Mouse (Mus musculus): ENCODE results near the gene Sln. TPM values are rescaled to one million over a fixed set of nuclear protein-coding genes. Genes with fewer than 3 reads are reported as not detected.

Gene Sln
- polyA plus RNA-seq (2015; fragmentation: Nextera tagmentation; extraction: Ambion mirVana) = 26.3 and 48.9 TPM in 2 replicates

DNA sequence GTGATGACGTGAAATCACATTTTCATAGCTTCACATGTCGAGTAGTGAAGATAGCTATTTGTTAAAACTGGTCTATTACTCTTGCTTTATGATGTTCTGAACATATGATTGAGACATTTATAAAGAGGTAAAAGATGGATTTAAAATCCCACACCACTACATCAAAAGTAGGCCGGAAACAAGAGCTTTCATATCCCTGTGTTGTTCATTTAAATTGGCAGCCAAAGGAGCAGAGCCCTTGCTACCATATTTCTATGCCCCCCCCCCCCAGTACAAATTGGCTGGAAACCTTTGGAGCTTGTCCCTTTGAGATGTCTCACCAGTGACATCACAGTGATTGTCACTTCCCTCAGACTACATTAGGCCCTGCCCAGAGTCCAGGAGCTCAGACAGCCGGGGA is at the start of gene Sln:
TSS of gene Sln (plus strand) at position 301 of the 400 bp plus-strand sequence.
- 78% methylated on average over 4 of the region's 4 CpGs for WGBS
- no peaks in the 10 kb centered on the region for H3K9me3 ChIP-seq (ENCODE audit: control insufficient read depth, low read length)
- H3K9ac ChIP-seq (ENCODE audit: low read length) = no peak within 1 kb of the TSS
- no peak for ATAC-seq (ENCODE audit: low read depth)
- H3K27ac ChIP-seq (ENCODE audit: low read length) = no peak within 1 kb of the TSS
- H3K4me2 ChIP-seq (ENCODE audit: low read depth, low read length) = no peak within 1 kb of the TSS
- no peak within 1 kb of the TSS for H3K4me3 ChIP-seq (ENCODE audit: low read length)
- H3K4me1 ChIP-seq (replicated peaks; ENCODE audit: control insufficient read depth, insufficient read depth, low read length) = no peaks in the 10 kb centered on the region
- no peaks in the 10 kb centered on the region for H3K27me3 ChIP-seq (ENCODE audit: control insufficient read depth, insufficient read depth, low read depth, low read length)
- no peaks in the 10 kb centered on the region for H3K36me3 ChIP-seq (ENCODE audit: control insufficient read depth, insufficient read depth, low read length)

DNA sequence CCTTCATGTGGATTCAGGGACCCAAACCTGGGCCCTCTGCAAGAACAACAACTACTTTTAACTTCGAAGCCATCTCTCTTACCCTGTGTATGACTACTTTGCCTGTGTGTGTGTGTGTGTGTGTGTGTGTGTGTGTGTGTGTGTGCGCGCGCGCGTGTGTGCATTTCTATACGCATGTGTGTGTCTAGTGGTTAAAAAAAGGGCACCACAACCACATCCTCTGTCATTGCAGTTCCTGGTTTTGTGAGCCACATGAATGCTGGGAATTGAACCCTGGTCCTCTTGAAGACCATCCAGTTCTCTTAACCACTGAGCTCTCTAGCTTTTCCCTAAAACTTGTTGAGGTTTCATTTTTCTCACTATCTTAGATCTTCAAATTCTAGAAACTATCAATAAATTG is 47.0 kb upstream of the Sln start:
- Histone ChIP-seq H3K4me3 (ENCODE audit: low read length) (no peak overlapping the region), H3K9me3 (ENCODE audit: control insufficient read depth, low read length) (no peaks in the 10 kb centered on the region), H3K36me3 (ENCODE audit: control insufficient read depth, insufficient read depth, low read length) (no peaks in the 10 kb centered on the region), H3K27ac (ENCODE audit: low read length) (no peak overlapping the region), H3K4me1 (replicated peaks; ENCODE audit: control insufficient read depth, insufficient read depth, low read length) (no peaks in the 10 kb centered on the region), H3K4me2 (ENCODE audit: low read depth, low read length) (no peak overlapping the region), H3K9ac (ENCODE audit: low read length) (no peak overlapping the region), H3K27me3 (ENCODE audit: control insufficient read depth, insufficient read depth, low read depth, low read length) (no peaks in the 10 kb centered on the region)
- no peak for ATAC-seq (ENCODE audit: low read depth)
- WGBS = 94% methylated on average over 7 of the region's 7 CpGs

DNA sequence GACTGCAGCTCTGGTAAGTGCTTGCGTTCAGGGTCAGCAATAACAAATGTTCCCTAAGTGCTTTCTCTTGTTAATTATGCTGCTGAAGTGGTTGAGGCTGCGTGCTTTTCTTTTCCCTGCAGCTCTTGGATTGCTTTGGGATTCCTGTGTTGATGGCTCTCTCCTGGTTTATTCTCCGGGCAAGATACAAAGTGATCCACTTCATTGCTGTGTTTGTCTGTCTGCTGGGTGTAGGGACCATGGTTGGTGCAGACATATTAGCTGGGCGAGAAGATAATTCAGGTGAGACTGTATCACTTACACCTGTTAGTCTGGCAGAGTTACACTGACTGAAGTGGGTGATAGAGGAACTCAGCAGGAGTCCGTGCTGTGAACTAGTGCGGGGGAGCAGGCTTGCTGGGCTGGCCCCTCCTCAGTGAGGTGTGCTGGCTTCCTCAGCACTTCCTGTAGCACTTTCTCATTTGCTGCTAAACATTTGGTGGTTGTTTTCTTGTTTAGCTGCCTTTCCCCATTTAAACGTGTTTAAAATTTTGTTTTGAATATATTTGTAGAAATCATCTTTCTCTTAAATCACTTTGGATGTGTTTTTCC is 43.4 kb upstream of the Sln start:
- no peak overlapping the region for H3K9ac ChIP-seq (ENCODE audit: low read length)
- H3K4me1 ChIP-seq (replicated peaks; ENCODE audit: control insufficient read depth, insufficient read depth, low read length) = no peaks in the 10 kb centered on the region
- 13% methylated on average over 7 of the region's 7 CpGs for WGBS
- no peak for ATAC-seq (ENCODE audit: low read depth)
- no peaks in the 10 kb centered on the region for H3K36me3 ChIP-seq (ENCODE audit: control insufficient read depth, insufficient read depth, low read length)
- no peak overlapping the region for H3K4me2 ChIP-seq (ENCODE audit: low read depth, low read length)
- no peak overlapping the region for H3K4me3 ChIP-seq (ENCODE audit: low read length)
- no peaks in the 10 kb centered on the region for H3K27me3 ChIP-seq (ENCODE audit: control insufficient read depth, insufficient read depth, low read depth, low read length)
- no peak overlapping the region for H3K27ac ChIP-seq (ENCODE audit: low read length)
- H3K9me3 ChIP-seq (ENCODE audit: control insufficient read depth, low read length) = no peaks in the 10 kb centered on the region

DNA sequence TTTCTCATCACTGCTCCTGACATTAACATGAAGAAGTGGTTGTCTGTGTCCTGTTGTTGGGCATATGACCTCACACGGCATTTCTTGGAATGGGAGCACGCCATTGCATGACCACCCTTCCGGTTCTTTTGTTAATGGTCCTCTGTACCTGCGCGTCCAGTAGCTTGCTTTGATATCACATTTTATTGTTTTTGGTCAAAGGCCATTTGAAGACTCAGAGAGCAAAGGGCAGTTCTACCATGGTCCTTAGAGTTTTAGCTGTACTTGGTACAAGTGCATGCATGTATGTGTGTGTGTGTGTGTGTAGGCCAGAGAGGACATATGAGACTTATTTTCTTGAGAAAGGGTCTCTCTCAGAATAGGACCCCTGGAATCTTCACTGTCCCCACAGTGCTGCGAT is 36.5 kb upstream of the Sln start:
- H3K4me1 ChIP-seq (replicated peaks; ENCODE audit: control insufficient read depth, insufficient read depth, low read length) = no peaks in the 10 kb centered on the region
- H3K27ac ChIP-seq (ENCODE audit: low read length) = no peak overlapping the region
- H3K4me2 ChIP-seq (ENCODE audit: low read depth, low read length) = no peak overlapping the region
- no peaks in the 10 kb centered on the region for H3K36me3 ChIP-seq (ENCODE audit: control insufficient read depth, insufficient read depth, low read length)
- no peak overlapping the region for H3K9ac ChIP-seq (ENCODE audit: low read length)
- no peak for ATAC-seq (ENCODE audit: low read depth)
- WGBS = 92% methylated on average over 6 of the region's 6 CpGs
- H3K27me3 ChIP-seq (ENCODE audit: control insufficient read depth, insufficient read depth, low read depth, low read length) = no peaks in the 10 kb centered on the region
- H3K4me3 ChIP-seq (ENCODE audit: low read length) = no peak overlapping the region
- H3K9me3 ChIP-seq (ENCODE audit: control insufficient read depth, low read length) = no peaks in the 10 kb centered on the region

GRCm38 (mm10) chr9:53818760-53819159 is 31.2 kb upstream of the Sln start:
- no peaks in the 10 kb centered on the region for H3K27me3 ChIP-seq (ENCODE audit: control insufficient read depth, insufficient read depth, low read depth, low read length)
- H3K4me3 ChIP-seq (ENCODE audit: low read length) = no peak overlapping the region
- no peak for ATAC-seq (ENCODE audit: low read depth)
- H3K9me3 ChIP-seq (ENCODE audit: control insufficient read depth, low read length) = no peaks in the 10 kb centered on the region
- WGBS = 25% methylated on average over 4 of the region's 4 CpGs
- H3K9ac ChIP-seq (ENCODE audit: low read length) = no peak overlapping the region
- no peaks in the 10 kb centered on the region for H3K4me1 ChIP-seq (replicated peaks; ENCODE audit: control insufficient read depth, insufficient read depth, low read length)
- no peak overlapping the region for H3K27ac ChIP-seq (ENCODE audit: low read length)
- no peak overlapping the region for H3K4me2 ChIP-seq (ENCODE audit: low read depth, low read length)
- no peaks in the 10 kb centered on the region for H3K36me3 ChIP-seq (ENCODE audit: control insufficient read depth, insufficient read depth, low read length)

- Histone ChIP-seq H3K27ac (ENCODE audit: low read length) (no peak overlapping the region), H3K4me2 (ENCODE audit: low read depth, low read length) (no peak overlapping the region), H3K36me3 (ENCODE audit: control insufficient read depth, insufficient read depth, low read length) (no peaks in the 10 kb centered on the region), H3K27me3 (ENCODE audit: control insufficient read depth, insufficient read depth, low read depth, low read length) (no peaks in the 10 kb centered on the region; the same call in 1 of the 2 replicates), H3K9ac (ENCODE audit: low read length) (no peak overlapping the region), H3K4me3 (ENCODE audit: low read length) (no peak overlapping the region), H3K4me1 (replicated peaks; ENCODE audit: control insufficient read depth, insufficient read depth, low read length) (peaks cover 2% of the 10 kb centered on the region), H3K9me3 (ENCODE audit: control insufficient read depth, low read length) (no peaks in the 10 kb centered on the region)
- no peak for ATAC-seq (ENCODE audit: low read depth)
- WGBS = 5% methylated on average over 9 of the region's 9 CpGs
Observed at GRCm38 (mm10) chr9:53825318-53825717, 24.6 kb upstream of the Sln start.

DNA sequence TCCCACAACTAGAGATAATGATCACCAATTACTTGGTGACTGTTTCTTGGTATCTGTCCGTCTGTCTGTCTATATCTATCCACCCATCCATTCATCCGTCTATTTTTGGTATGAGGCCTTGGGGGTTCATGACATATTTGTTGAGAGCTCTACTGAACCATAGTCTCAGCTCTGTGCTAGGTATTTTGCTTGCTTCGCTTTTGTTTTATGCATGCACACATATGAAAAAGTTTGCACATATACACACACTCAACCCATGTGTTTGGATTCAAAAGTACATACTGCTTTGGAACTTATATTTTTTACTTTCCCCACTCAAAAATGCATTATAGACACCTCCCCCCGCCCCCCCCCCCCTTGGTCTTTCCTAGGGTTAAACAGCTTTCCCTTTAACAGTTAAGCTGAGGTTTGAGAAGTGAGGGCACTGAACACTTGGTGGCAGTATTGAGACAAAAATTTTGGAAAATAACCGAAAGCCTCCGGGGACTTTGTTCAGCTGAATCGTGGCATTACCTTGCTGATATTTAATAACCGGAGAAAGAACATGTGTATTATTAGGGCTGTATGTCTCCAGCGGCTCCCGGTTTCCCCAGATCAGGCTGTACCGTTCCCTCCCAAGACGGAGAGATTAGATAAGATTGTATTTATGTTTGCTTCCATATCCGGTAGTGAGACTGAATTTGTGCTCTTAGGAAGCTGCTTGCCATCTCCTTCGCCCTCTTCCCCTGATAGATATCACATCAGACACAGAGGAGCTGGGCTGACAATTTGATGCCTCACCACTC is 20.7 kb upstream of the Sln start:
- 14% methylated on average over 14 of the region's 14 CpGs for whole genome bisulfite sequencing
- H3K4me2 ChIP-seq (ENCODE audit: low read depth, low read length) = peak overlapping the region; percentile 61
- no peaks in the 10 kb centered on the region for H3K36me3 ChIP-seq (ENCODE audit: control insufficient read depth, insufficient read depth, low read length)
- peak; percentile 34; the same call in 1 of the 2 replicates for ATAC-seq (ENCODE audit: low read depth)
- peak overlapping the region; percentile 47 for H3K4me3 ChIP-seq (ENCODE audit: low read length)
- H3K4me1 ChIP-seq (replicated peaks; ENCODE audit: control insufficient read depth, insufficient read depth, low read length) = peaks cover 2% of the 10 kb centered on the region
- peak overlapping the region; percentile 68 for H3K9ac ChIP-seq (ENCODE audit: low read length)
- H3K9me3 ChIP-seq (ENCODE audit: control insufficient read depth, low read length) = no peaks in the 10 kb centered on the region
- no peaks in the 10 kb centered on the region; the same call in 1 of the 2 replicates for H3K27me3 ChIP-seq (ENCODE audit: control insufficient read depth, insufficient read depth, low read depth, low read length)
- no peak overlapping the region for H3K27ac ChIP-seq (ENCODE audit: low read length)

- peak overlapping the region; percentile 61 for H3K4me2 ChIP-seq (ENCODE audit: low read depth, low read length)
- no peaks in the 10 kb centered on the region for H3K9me3 ChIP-seq (ENCODE audit: control insufficient read depth, low read length)
- no peak overlapping the region for H3K27ac ChIP-seq (ENCODE audit: low read length)
- H3K36me3 ChIP-seq (ENCODE audit: control insufficient read depth, insufficient read depth, low read length) = no peaks in the 10 kb centered on the region
- peak overlapping the region; percentile 47 for H3K4me3 ChIP-seq (ENCODE audit: low read length)
- peaks cover 2% of the 10 kb centered on the region for H3K4me1 ChIP-seq (replicated peaks; ENCODE audit: control insufficient read depth, insufficient read depth, low read length)
- no peak for ATAC-seq (ENCODE audit: low read depth)
- no peaks in the 10 kb centered on the region; the same call in 1 of the 2 replicates for H3K27me3 ChIP-seq (ENCODE audit: control insufficient read depth, insufficient read depth, low read depth, low read length)
- peak overlapping the region; percentile 68 for H3K9ac ChIP-seq (ENCODE audit: low read length)
- 7% methylated on average over 2 of the region's 2 CpGs for WGBS
Observed at GRCm38 (mm10) chr9:53829866-53830209, 20.1 kb upstream of the Sln start.

DNA sequence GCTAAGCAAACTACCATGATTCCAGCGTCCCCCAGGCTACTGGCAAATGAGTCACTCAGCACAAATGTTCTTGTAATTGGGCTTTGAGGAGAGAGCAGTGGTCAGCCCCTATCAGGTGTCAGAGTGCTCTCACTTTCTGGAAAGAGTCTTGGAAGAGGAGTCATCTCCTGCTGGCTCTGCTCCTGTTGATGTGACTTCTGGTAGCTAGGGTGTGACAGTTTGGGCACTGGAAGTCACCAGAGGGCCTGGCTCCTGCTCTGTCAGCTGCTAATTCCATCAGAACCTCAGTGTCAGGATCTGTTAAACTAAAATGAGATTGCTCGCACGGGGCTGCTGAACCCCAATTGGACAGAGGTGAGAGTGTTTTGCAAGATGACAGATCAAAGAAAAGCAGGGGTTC is 14.9 kb upstream of the Sln start:
- Histone ChIP-seq H3K9me3 (ENCODE audit: control insufficient read depth, low read length) (no peaks in the 10 kb centered on the region), H3K4me1 (replicated peaks; ENCODE audit: control insufficient read depth, insufficient read depth, low read length) (no peaks in the 10 kb centered on the region), H3K4me2 (ENCODE audit: low read depth, low read length) (no peak overlapping the region), H3K36me3 (ENCODE audit: control insufficient read depth, insufficient read depth, low read length) (no peaks in the 10 kb centered on the region), H3K27me3 (ENCODE audit: control insufficient read depth, insufficient read depth, low read depth, low read length) (no peaks in the 10 kb centered on the region), H3K27ac (ENCODE audit: low read length) (no peak overlapping the region), H3K4me3 (ENCODE audit: low read length) (no peak overlapping the region), H3K9ac (ENCODE audit: low read length) (no peak overlapping the region)
- ATAC-seq (ENCODE audit: low read depth) = no peak
- WGBS = 41% methylated on average over 3 of the region's 3 CpGs
